Mouse (Mus musculus) erythroblast, embryonic 14.5 days (primary cell): Measurements from ENCODE around the gene Lrrc8c.

ENCODE experiments used
- GATA1 ChIP-seq: IDR thresholded peaks from 2 replicates; pipeline ENCODE4 v1.6.1; 2012; ENCODE audit warnings: low read length, inconsistent platforms, mixed read lengths
- TAL1 ChIP-seq: IDR thresholded peaks from 3 replicates; pipeline ENCODE4 v1.6.1; 2012; ENCODE audit warnings: low read length, inconsistent platforms, mixed read lengths

DNA sequence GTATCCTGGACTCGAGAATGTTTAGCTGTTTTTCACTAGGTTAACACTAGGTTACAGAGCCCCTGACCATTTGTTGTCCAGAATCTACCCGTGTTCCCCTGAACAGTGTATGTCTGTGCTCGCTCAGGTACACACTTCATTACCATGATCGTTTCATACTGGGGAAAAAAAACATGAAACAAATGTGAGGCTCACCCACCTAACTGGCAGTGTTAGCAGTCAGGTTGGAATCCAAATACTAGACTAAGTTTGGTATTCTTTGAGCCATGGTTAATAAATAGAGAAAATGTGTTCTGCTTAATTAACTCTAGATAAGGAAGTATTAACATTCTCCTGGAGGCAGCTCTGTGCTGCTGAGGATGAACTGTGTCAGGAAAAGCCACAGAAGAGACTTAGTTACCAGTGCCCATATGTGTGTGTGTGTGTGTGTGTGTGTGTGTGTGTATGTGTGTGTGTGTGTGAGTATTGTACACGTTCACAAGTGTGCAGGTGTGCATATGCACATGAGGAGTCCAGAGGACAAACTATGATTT, 53.0 kb downstream of the Lrrc8c start:
- TF ChIP-seq TAL1 (no peak), GATA1 (no peak)
